Comparison of ENCODE assay signal across 19 mouse cellular contexts in the genomic region with DNA sequence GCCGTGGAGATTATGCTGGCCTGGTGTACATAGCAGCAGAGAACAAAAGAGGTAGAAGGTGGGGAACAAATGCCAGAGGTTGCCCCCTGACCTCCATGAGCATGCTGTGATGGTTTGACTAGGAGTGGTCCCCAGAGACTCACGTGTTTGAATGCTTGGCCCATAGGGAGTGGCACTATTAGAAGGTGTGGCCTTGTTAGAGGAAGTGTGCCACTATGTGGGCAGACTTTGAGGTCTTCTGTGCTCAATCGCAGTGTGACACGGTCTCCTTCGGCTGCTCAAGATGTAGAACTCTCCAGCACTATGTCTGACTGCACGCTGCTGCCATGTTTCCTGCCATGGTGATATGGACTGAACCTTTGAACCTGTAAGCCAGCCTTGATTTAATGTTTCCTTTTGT. TPM values are rescaled to one million over a fixed set of nuclear protein-coding genes. Genes with fewer than 3 reads are reported as not detected.
"Had no signal": no experiment of that assay in that cellular context is flagged by ENCODE, and none has a peak within 500 bp of the region (broad histone marks: within the 10 kb centered on the region; RNA-seq: fewer than 3 reads in every experiment).

No protein-coding gene starts in this region.

- ATAC-seq: liver, postnatal 0 days; lung, postnatal 0 days; midbrain, embryonic 13.5 days; midbrain, embryonic 16.5 days had no signal

- DNase-seq: kidney, adult 8-10 months; kidney, postnatal 10 days; kidney, postnatal 36 days; layer of hippocampus, postnatal 36 days; left cerebral cortex, postnatal 4 days; liver, postnatal 0 days; lung, embryonic 14.5 days; retina, postnatal 1 day; right cerebral cortex, postnatal 4 days; thymus, postnatal 4 days had no signal

RNA-seq across cellular contexts. Expression of a gene that starts 6.2 kb away (rescaled TPM):
- total RNA-seq: monocyte, adult 5-6 weeks; neutrophil, adult 5-6 weeks had no signal

RNA-seq across cellular contexts. Expression of a gene that starts 12.5 kb away (rescaled TPM):
- total RNA-seq: layer of hippocampus, adult 8-10 months; layer of hippocampus, postnatal 10 days; layer of hippocampus, postnatal 36 days; left cerebral cortex, adult 2 months; left cerebral cortex, postnatal 10 days; left cerebral cortex, postnatal 4 days; monocyte, adult 5-6 weeks; neutrophil, adult 5-6 weeks had no signal

RNA-seq across cellular contexts. Expression of a gene that starts 37.8 kb away (rescaled TPM):
- total RNA-seq: layer of hippocampus, adult 8-10 months; layer of hippocampus, postnatal 10 days; layer of hippocampus, postnatal 36 days; left cerebral cortex, adult 2 months; left cerebral cortex, postnatal 10 days; left cerebral cortex, postnatal 4 days; monocyte, adult 5-6 weeks; neutrophil, adult 5-6 weeks had no signal
